Mouse (Mus musculus): ENCODE results near the gene Fam20a. TPM values are rescaled to one million over a fixed set of nuclear protein-coding genes. Genes with fewer than 3 reads are reported as not detected.
"Not testable (repeated sequence)": the region's sequence is repeated elsewhere in the genome, so short reads cannot be mapped to it uniquely, and the experiment has no call there.

Fam20a gene
- polyA plus RNA-seq, 1 experiment = not detected

DNA sequence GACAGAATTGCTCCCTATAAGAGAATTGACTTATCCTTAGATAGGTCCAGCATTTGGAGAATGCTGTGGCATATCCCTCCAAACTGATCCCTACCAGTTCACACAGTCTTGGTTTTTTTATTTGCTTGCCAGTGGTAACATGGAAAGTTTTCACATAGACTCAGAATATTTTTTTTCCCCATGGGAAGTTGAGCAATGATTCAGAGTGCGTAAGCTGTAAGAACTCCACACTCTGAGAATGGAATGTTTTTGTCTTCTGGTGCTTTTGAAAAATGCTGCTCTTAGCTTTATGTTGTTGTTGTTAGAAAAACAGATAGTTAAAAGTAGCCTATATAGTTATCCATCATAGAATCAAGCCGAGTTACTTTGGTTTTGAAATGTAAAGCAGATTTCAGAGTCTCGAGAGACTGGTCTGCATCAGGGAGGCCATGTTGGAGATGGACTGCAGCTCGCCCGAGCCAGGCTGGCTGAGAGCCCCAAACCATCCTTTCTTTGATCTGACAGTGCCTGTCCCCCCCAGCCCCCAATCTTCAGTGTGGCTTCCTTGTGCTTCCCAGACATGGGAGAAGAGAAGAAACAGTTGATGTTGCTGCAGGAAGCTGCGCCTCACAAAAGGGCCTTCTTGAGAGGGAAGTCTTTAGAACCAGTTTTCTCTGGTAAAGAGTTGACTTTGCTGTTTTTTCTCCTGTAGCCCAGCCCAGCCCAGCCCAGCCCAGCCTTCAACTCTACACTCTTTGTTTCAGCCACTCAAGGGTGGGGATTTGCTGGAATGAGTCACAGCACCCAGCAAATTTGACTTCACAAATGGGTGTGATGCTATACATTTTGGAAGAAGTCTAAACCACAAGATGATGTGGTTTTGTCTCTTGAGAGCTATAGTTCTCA is 50.7 kb downstream of the Fam20a start:
- H3K27ac ChIP-seq (ENCODE audit: insufficient read depth, low read depth, low read length) = no peak overlapping the region

DNA sequence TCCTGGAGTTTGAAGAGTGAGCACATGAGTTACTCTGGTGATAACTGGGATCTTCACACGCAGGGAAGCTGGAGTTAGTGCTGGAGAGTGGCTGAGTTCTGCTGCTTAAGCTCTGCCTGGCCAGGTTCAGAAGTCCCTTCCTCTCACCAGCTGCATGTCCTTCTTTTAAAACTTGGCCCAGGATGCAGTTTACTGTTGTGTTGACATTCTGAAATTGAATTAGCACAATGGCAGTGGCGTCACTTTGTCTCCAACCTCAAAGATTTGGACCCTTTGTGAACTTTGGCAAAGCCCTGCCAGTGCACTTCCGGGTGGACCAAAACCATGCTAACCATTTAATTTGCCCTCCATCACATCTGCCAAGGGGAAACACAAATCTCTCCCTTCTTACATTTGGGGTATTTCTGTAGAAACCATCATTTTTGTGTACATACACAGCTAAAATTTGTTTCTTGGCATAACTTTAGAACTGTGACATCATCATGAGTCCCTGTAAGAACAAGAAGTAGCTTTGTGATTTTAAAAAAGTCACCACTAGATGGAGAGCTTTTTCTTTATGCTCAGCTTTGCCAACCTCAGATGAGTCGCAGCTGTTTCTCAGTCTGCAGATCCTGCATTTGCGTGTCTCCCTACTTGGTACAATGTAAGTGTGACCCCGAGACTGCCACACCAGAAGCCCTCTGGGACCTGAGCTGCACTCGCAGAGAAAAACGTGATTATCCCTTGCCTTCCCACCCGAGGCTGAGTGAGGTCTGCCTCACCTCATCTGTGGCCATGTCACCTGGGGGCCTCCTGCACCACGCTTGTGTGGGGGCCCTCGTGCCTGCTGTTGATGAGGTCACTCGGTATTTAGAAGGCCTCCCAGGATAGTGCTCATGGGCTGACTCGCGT is 51.8 kb downstream of the Fam20a start:
- 42% methylated on average over 14 of the region's 14 CpGs for WGBS
- Histone ChIP-seq H3K4me1 (ENCODE audit: control insufficient read depth, insufficient read depth, low read length) (peaks cover 13% of the 10 kb centered on the region; the same call in 1 of the 2 replicates), H3K4me3 (ENCODE audit: insufficient read depth, low read depth, low read length) (no peak overlapping the region), H3K27ac (ENCODE audit: insufficient read depth, low read depth, low read length) (peak overlapping the region; percentile 26; the same call in 1 of the 2 replicates)
- TF ChIP-seq CTCF (IDR thresholded peaks at IDR 0.05; ENCODE audit: insufficient read depth, low read depth, low read length) = no peak
- TF ChIP-seq POLR2A (IDR thresholded peaks at IDR 0.05; ENCODE audit: insufficient read depth, low read depth, low read length) = no peak

More for the DNA sequence above, 50.7 kb downstream of the Fam20a start:
- no peak overlapping the region for H3K4me3 ChIP-seq (ENCODE audit: insufficient read depth, low read depth, low read length)
- TF ChIP-seq POLR2A (IDR thresholded peaks at IDR 0.05; ENCODE audit: insufficient read depth, low read depth, low read length) (no peak), CTCF (IDR thresholded peaks at IDR 0.05; ENCODE audit: insufficient read depth, low read depth, low read length) (no peak)
- peaks cover 13% of the 10 kb centered on the region; the same call in 1 of the 2 replicates for H3K4me1 ChIP-seq (ENCODE audit: control insufficient read depth, insufficient read depth, low read length)
- WGBS = 68% methylated on average over 6 of the region's 6 CpGs

DNA sequence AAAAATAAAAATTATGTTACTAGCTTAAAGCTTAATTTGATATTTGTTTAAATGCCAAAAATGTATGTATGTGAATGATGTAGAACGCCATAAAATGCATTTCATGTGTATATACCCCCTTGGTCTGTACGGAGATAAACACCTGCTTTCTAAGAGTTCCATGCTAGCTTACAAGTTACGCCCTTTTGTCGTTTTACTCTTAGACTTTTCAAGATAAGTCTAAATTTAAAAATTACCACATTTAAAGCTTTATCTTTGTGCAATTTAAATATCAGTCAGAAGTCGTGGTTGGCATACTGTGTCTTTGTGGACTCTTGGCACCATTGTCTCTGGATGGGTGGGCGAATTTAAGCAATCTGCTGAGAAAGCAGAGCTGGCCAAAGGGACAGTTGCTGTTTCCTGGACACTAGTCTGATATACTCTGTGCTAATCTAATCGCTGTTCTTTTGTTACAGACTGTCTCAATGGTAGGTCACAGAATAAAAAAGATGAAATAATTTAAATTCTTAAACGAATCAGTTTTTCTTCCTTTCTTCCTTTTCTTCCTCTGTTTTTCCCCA is 52.9 kb downstream of the Fam20a start:
- Histone ChIP-seq H3K4me1 (ENCODE audit: control insufficient read depth, insufficient read depth, low read length) (peaks cover 13% of the 10 kb centered on the region; the same call in 1 of the 2 replicates), H3K4me3 (ENCODE audit: insufficient read depth, low read depth, low read length) (no peak overlapping the region), H3K27ac (ENCODE audit: insufficient read depth, low read depth, low read length) (no peak overlapping the region)
- WGBS = 68% methylated on average over 8 of the region's 8 CpGs
- TF ChIP-seq CTCF (IDR thresholded peaks at IDR 0.05; ENCODE audit: insufficient read depth, low read depth, low read length) = no peak
- no peak for TF ChIP-seq POLR2A (IDR thresholded peaks at IDR 0.05; ENCODE audit: insufficient read depth, low read depth, low read length)

DNA sequence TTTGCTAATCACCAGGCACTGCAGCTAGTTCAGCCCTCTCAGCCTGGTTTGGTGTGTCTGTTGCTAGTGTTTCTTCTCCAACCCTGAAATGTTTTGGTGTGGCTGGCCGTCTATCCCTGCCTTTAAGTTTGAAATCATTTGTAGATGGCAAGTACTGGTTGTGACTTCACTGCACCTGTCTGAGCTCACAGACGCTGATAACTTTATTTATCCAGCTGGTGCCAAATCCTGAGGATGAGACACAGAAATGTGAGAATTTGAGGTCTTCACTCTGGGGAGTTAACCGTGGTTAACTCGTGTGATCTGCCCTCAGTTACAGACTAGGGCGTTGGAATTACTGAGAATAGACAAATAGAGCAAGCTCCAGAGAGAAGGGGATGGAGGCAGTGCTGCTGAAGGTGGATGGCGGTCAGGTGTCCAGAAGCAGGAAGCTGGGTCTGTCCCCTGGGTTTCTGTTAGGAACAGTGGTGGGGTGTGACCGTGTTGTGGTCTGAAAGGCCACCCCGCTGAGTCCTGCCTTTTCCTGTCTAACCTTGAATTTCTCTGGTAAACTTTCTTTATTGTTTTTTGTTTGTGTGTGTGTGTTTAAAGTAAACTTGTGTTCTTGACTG is 53.9 kb downstream of the Fam20a start:
- no peak overlapping the region for H3K27ac ChIP-seq (ENCODE audit: insufficient read depth, low read depth, low read length)
- H3K4me3 ChIP-seq (ENCODE audit: insufficient read depth, low read depth, low read length) = no peak overlapping the region
- WGBS = 69% methylated on average over 8 of the region's 8 CpGs
- no peak for TF ChIP-seq POLR2A (IDR thresholded peaks at IDR 0.05; ENCODE audit: insufficient read depth, low read depth, low read length)
- TF ChIP-seq CTCF (IDR thresholded peaks at IDR 0.05; ENCODE audit: insufficient read depth, low read depth, low read length) = no peak
- H3K4me1 ChIP-seq (ENCODE audit: control insufficient read depth, insufficient read depth, low read length) = peaks cover 13% of the 10 kb centered on the region; the same call in 1 of the 2 replicates

DNA sequence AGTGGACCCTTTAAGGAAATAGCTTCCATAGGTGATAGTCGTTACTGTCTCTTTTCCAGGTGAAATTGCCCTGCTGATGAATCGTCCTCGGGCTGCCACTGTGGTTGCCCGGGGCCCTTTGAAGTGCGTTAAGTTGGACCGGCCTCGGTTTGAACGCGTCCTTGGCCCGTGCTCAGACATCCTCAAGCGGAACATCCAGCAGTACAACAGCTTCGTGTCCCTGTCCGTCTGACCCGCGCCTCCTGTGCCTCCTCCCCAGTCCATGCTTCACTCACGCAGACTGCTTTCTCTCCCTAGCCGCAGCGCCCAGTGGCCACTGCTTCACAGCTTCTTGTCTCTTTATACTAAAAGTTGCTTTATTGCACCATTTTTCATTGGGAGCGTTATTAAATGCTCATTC is 54.7 kb downstream of the Fam20a start:
- Histone ChIP-seq H3K27ac (ENCODE audit: insufficient read depth, low read depth, low read length) (no peak overlapping the region), H3K4me1 (ENCODE audit: control insufficient read depth, insufficient read depth, low read length) (peaks cover 13% of the 10 kb centered on the region; the same call in 1 of the 2 replicates), H3K4me3 (ENCODE audit: insufficient read depth, low read depth, low read length) (no peak overlapping the region)
- TF ChIP-seq POLR2A (IDR thresholded peaks at IDR 0.05; ENCODE audit: insufficient read depth, low read depth, low read length) (no peak), CTCF (IDR thresholded peaks at IDR 0.05; ENCODE audit: insufficient read depth, low read depth, low read length) (no peak)
- WGBS = 86% methylated on average over 19 of the region's 19 CpGs

DNA sequence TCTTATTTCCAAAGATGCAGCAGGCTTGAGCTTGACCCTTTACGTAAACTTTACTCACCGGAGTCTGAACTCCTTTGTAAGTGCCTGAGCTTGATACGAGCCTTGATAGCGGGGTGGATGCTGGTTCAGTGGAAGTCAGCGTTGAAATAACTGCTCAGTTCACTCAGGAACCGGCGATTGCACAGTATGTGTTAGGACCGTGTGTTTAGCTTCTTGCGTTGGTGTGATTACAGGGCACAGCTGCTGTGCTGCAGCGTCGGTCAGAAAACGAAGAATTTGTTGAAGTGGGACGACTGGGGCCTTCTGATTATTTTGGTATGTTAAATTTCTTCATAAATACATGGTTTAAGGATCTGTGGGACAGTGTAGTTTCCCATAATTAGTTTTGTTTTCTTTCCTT is 55.7 kb downstream of the Fam20a start:
- H3K27ac ChIP-seq (ENCODE audit: insufficient read depth, low read depth, low read length) = no peak overlapping the region
- TF ChIP-seq POLR2A (IDR thresholded peaks at IDR 0.05; ENCODE audit: insufficient read depth, low read depth, low read length) = no peak
- no peak for TF ChIP-seq CTCF (IDR thresholded peaks at IDR 0.05; ENCODE audit: insufficient read depth, low read depth, low read length)
- WGBS = 61% methylated on average over 13 of the region's 13 CpGs
- H3K4me3 ChIP-seq (ENCODE audit: insufficient read depth, low read depth, low read length) = no peak overlapping the region
- H3K4me1 ChIP-seq (ENCODE audit: control insufficient read depth, insufficient read depth, low read length) = peaks cover 10% of the 10 kb centered on the region; the same call in 1 of the 2 replicates

DNA sequence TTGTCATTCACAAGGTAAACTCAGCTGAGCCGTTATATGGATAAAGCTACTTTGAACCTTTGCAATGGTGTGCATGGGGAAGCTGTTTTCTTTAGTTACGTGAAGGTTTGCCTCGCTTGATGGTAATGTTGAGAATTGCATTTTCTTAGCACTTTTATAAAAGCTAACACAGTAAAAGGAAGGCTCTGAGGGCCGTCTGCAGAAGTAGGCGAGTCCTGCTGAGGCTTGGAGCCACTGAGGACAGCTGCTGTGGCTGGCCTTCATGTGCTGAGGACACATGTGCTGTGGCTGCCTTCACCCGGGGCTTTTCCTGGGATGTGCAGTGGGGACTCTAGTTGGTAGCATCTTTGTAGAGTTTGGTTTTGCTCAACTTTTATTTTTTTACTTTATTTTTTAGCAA is 56.7 kb downstream of the Fam20a start:
- Histone ChIP-seq H3K4me3 (ENCODE audit: insufficient read depth, low read depth, low read length) (no peak overlapping the region), H3K27ac (ENCODE audit: insufficient read depth, low read depth, low read length) (no peak overlapping the region), H3K4me1 (ENCODE audit: control insufficient read depth, insufficient read depth, low read length) (peaks cover 6% of the 10 kb centered on the region; the same call in 1 of the 2 replicates)
- 65% methylated on average over 6 of the region's 6 CpGs for WGBS
- TF ChIP-seq CTCF (IDR thresholded peaks at IDR 0.05; ENCODE audit: insufficient read depth, low read depth, low read length) (no peak), POLR2A (IDR thresholded peaks at IDR 0.05; ENCODE audit: insufficient read depth, low read depth, low read length) (no peak)

DNA sequence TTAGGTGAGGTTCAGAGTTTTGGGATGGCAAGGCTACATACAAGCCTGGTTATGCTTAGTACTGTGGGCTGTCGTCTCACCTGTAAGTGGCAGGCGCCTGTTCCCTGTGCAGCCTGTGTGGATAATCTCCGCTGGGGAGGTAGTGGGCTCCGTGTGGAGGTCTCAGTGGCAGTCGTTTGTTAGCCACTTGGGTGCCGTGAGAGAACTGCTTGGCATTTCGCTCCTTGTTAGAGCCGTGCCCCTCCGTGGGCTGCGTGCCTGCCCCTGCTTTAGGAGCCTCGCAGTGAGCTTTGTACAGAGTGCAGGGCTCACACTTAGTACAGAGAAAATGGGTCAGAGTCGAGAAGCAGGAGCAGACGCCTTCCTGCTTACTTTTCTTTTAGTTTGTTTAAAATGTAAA is 57.8 kb downstream of the Fam20a start:
- no peak overlapping the region for H3K27ac ChIP-seq (ENCODE audit: insufficient read depth, low read depth, low read length)
- 75% methylated on average over 13 of the region's 13 CpGs for WGBS
- no peak overlapping the region for H3K4me3 ChIP-seq (ENCODE audit: insufficient read depth, low read depth, low read length)
- no peak for TF ChIP-seq CTCF (IDR thresholded peaks at IDR 0.05; ENCODE audit: insufficient read depth, low read depth, low read length)
- TF ChIP-seq POLR2A (IDR thresholded peaks at IDR 0.05; ENCODE audit: insufficient read depth, low read depth, low read length) = no peak
- peaks cover 8% of the 10 kb centered on the region; the same call in 1 of the 2 replicates for H3K4me1 ChIP-seq (ENCODE audit: control insufficient read depth, insufficient read depth, low read length)

DNA sequence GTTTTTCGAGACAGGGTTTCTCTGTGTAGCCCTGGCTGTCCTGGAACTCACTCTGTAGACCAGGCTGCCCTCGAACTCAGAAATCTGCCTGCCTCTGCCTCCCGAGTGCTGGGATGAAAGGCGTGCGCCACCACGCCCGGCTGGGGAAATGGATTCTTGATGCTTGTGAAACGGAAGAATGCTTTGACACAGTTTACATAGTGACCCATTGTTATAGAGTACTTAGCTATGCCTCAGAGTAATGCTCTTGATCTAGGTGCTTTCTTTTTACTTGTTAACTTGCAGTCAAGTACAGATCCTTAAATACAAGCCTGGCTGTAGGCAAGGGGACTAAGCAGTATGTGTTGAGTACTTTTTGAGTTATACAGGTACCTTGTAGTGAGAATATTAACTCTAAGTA is 61.6 kb downstream of the Fam20a start:
- H3K4me3 ChIP-seq (ENCODE audit: insufficient read depth, low read depth, low read length); H3K27ac ChIP-seq (ENCODE audit: insufficient read depth, low read depth, low read length); H3K4me1 ChIP-seq (ENCODE audit: control insufficient read depth, insufficient read depth, low read length): not testable (repeated sequence)
- 78% methylated on average over 8 of the region's 8 CpGs for WGBS

Data from olfactory bulb, adult 2 months (tissue).